Mouse (Mus musculus) forebrain, embryonic 13.5 days (tissue): ENCODE data around the gene Mars. TPM values are rescaled to one million over a fixed set of nuclear protein-coding genes. Genes with fewer than 3 reads are reported as not detected.

Experiments used
- ATAC-seq: fragments of 200-750 bp; cut with Nextera tagmentation; 2 replicates; pipeline ENCODE4 v1.8.0; 2017
- H3K27ac ChIP-seq: fragments of 300-500 bp; sonication (generic); 2 replicates; pipeline ENCODE4 v1.5.1; 2015; ENCODE audit warnings: inconsistent platforms, mild to moderate bottlenecking, moderate library complexity
- H3K27me3 ChIP-seq: fragments of 300-500 bp; sonication (generic); 2 replicates; pipeline ENCODE4 v1.6.1; 2015; ENCODE audit warnings: mild to moderate bottlenecking, inconsistent platforms
- H3K36me3 ChIP-seq: fragments of 300-500 bp; sonication (generic); 2 replicates; pipeline ENCODE4 v1.6.1; 2015; ENCODE audit warnings: mild to moderate bottlenecking, inconsistent platforms; ENCODE audit not compliant: poor library complexity, severe bottlenecking
- H3K4me1 ChIP-seq: fragments of 300-500 bp; sonication (generic); 2 replicates; pipeline ENCODE4 v1.6.1; 2015; ENCODE audit warnings: inconsistent platforms
- H3K4me2 ChIP-seq: fragments of 300-500 bp; sonication (generic); 2 replicates; pipeline ENCODE4 v1.6.1; 2015; ENCODE audit warnings: inconsistent platforms, mild to moderate bottlenecking, moderate library complexity
- H3K4me3 ChIP-seq: fragments of 300-500 bp; sonication (generic); 2 replicates; pipeline ENCODE4 v1.5.1; 2015; ENCODE audit warnings: mild to moderate bottlenecking, inconsistent platforms
- H3K9ac ChIP-seq: fragments of 300-500 bp; sonication (generic); 2 replicates; pipeline ENCODE4 v1.6.1; 2015; ENCODE audit warnings: mild to moderate bottlenecking, inconsistent platforms
- H3K9me3 ChIP-seq: fragments of 300-500 bp; sonication (generic); replicated peaks from 2 replicates; pipeline ENCODE4 v1.6.1; 2016; ENCODE audit warnings: inconsistent platforms
- WGBS: fragments of 180-500 bp; shearing (Covaris S2); methylation state at CpG from one replicate; pipeline ENCODE4 v1.1.7; 2015; 5-methylcytosine and 5-hydroxymethylcytosine counted together
- polyA plus RNA-seq: library from polyadenylated mRNA; unstranded; fragments of >200 nt; fragmentation: Nextera tagmentation; extraction: Ambion mirVana; gene quantifications from 2 replicates; pipeline ENCODE4 v1.2.1, GENCODE M21; 2015

Mars gene
- polyA plus RNA-seq, 1 experiment from 2014 or later, result 138 TPM

DNA sequence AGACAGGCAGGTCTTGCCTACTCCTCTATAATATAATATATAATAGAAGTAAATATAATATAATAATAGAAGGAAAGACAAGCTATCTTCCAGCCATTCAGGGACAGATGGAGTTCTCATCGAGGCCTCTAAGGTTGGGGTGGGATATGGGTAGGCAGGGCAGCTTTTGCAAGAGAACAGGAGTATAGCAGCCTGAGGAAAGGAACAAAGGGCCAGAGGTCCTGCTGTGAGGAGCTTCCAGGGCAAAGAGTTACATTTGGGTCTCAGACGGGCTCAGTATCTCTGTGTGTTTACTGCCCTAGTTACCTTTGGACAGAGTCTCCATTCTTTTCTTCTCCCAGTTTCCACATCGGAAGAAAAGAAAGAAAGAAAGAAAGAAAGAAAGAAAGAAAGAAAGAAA, 48.0 kb downstream of the Mars start:
- Histone ChIP-seq H3K27ac (no peak overlapping the region), H3K4me2 (peak overlapping the region; percentile 81)
- ATAC-seq, result no peak

DNA sequence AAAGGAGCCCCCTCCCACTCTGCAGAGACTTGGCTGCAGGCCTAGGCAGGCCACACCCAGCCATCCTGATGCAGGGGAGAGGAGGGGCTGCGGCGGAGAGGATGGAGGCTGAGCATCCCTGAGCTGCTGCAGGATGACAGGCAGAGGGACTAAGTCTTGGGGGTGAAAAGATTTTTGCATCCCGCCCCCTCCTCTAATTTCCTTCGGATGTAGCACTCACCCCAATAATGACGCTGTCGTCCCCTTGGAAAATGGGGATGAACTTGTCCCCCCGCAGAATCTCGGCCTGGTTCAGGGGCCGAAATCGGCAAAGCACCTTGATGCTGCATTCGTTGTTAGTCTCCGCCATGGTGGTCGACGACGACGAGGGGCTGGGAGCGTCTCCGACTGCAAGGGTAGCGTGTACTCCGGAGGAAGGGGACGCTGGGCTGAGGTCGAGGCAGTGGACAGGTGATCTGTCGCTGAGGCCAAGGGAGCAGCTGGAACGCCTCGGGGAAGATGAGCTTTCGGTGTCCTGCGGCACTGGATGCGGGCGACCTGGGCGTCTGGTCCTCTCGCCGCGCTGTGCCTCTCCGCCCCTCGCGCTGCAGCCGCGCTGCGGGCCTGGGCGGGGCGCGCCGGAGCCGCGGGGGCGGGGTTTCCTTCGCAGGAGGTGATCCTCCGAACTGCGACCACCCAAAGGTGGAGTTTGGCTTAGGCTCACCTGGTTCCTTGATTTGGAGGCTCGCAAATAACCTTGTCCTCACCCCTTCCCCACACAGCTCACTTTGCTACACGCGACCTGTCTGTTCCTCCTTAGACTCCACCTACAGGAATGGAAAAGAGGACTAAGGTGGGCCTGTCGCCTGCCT, 48.8 kb downstream of the Mars start, which contains the start of gene Kif5a:
Gene Kif5a (minus strand): TSS at position 801 of the 851 bp plus-strand sequence.
- ATAC-seq, result peak; percentile 46
- Histone ChIP-seq H3K9ac (peak within 1 kb of the TSS; percentile 84), H3K4me3 (peak within 1 kb of the TSS; percentile 66), H3K36me3 (peaks cover 3% of the 10 kb centered on the region; the same call in 1 of the 2 replicates), H3K9me3 (no peaks in the 10 kb centered on the region), H3K27ac (peak within 1 kb of the TSS; percentile 85), H3K4me2 (peak within 1 kb of the TSS; percentile 81), H3K27me3 (0 out of 2 replicates have a peak, but pooled peaks cover 8% of the 10 kb centered on the region), H3K4me1 (peaks cover 51% of the 10 kb centered on the region)
- WGBS, result under 1% methylated on average over 47 of the region's 53 CpGs

More for the DNA sequence above, 48.0 kb downstream of the Mars start:
- WGBS, result 31% methylated on average over 3 of the region's 3 CpGs
- peaks cover 6% of the 10 kb centered on the region for H3K36me3 ChIP-seq
- H3K4me1 ChIP-seq, result peaks cover 54% of the 10 kb centered on the region
- no peak overlapping the region for H3K9ac ChIP-seq
- 0 out of 2 replicates have a peak, but pooled peaks cover 8% of the 10 kb centered on the region for H3K27me3 ChIP-seq
- H3K9me3 ChIP-seq, result no peaks in the 10 kb centered on the region
- H3K4me3 ChIP-seq, result peak overlapping the region; percentile 66; the same call in 1 of the 2 replicates

DNA sequence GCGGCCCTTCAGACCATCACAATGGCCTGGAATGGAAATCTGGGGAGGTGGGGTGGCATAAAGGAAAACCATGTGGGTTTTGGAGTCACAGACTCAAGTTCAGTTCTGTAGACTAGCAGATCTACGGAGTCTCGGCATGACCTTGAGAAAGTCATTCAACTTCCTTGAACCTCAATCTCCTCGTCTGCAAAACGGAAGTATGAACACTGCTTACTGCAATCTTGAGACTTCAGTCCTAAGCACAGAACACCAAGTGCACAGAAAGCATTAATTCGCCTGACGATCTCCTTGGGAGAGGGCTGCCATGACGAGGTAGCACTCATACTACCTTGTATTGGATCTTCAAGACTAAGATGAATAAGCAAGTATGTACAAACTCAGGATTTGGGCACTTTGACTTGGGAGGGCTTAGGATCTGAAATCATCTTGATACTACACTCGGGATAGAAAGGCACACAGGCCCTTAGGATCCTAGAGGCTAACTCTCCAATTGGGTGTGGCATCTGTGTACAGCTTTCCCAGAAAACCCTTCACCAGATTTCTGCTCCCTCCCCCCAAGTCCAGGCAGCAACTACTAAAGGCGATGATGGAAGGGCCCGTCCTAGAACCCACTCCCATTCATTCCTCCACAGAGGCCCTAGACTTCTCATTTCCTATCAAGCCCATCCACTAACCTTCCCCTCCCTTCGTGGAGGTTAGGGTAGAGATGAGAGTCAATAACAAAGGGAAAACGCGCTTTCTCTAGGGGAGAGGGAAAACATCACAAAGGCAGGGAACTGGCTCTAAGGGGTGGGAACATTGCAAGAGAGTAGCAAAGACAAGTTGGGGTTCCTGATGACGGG, 49.7 kb downstream of the Mars start:
- H3K4me3 ChIP-seq, result peak overlapping the region; percentile 66
- H3K27ac ChIP-seq, result peak overlapping the region; percentile 85
- H3K36me3 ChIP-seq, result peaks cover 9% of the 10 kb centered on the region; the same call in 1 of the 2 replicates
- no peak for ATAC-seq
- 60% methylated on average over 15 of the region's 15 CpGs for WGBS
- H3K27me3 ChIP-seq, result 0 out of 2 replicates have a peak, but pooled peaks cover 8% of the 10 kb centered on the region
- no peaks in the 10 kb centered on the region for H3K9me3 ChIP-seq
- H3K4me1 ChIP-seq, result peaks cover 42% of the 10 kb centered on the region
- H3K4me2 ChIP-seq, result peak overlapping the region; percentile 81
- peak overlapping the region; percentile 84 for H3K9ac ChIP-seq

DNA sequence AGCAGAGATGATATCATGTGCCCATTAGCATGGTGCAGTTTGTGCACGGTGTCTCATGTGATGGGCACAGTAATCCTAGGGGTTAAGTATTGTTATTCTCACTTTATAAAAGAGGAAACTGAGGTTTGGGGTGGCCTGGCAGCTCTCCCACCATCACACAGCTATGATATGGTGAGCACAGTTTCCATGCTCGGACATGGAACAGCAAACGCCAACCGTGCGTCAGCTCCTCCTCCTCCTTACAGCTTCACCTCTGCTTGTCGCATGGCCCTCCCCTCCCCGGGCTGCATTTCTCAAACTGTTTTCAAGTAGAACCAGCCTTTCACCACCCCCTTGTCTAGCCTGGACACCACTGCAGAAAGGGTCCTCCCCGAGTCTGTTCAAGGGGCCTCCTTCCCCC, 53.1 kb downstream of the Mars start:
- peaks cover 9% of the 10 kb centered on the region; the same call in 1 of the 2 replicates for H3K36me3 ChIP-seq
- no peak for ATAC-seq
- H3K27me3 ChIP-seq, result no peaks in the 10 kb centered on the region
- H3K4me3 ChIP-seq, result no peak overlapping the region
- H3K4me1 ChIP-seq, result peaks cover 40% of the 10 kb centered on the region
- no peak overlapping the region for H3K27ac ChIP-seq
- no peak overlapping the region for H3K9ac ChIP-seq
- WGBS, result 85% methylated on average over 8 of the region's 8 CpGs
- no peaks in the 10 kb centered on the region for H3K9me3 ChIP-seq
- H3K4me2 ChIP-seq, result peak overlapping the region; percentile 81

DNA sequence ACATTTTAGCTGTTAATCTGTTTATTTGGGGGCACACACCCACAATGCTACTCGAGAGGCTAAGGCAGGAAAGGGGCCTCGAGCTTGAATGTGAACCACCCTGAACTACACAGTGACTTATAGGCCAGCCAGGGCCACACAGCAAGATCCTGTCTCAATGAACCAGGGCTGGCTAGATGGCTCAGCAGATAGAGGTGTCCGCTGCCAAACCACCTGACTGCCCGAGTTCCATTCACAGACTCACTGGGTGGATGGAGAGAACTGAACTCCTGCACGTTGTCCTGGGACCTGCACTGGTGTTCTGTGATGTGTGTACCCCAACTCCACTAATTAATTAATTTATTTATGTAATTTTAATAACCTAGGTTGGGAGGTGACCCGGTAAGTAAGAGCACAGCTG, 53.8 kb downstream of the Mars start:
- Histone ChIP-seq H3K9ac (no peak overlapping the region), H3K36me3 (peaks cover 9% of the 10 kb centered on the region; the same call in 1 of the 2 replicates), H3K4me1 (peaks cover 40% of the 10 kb centered on the region), H3K4me2 (no peak overlapping the region), H3K27me3 (no peaks in the 10 kb centered on the region), H3K9me3 (no peaks in the 10 kb centered on the region), H3K4me3 (no peak overlapping the region), H3K27ac (no peak overlapping the region)
- ATAC-seq, result no peak
- 88% methylated on average over 6 of the region's 6 CpGs for WGBS

DNA sequence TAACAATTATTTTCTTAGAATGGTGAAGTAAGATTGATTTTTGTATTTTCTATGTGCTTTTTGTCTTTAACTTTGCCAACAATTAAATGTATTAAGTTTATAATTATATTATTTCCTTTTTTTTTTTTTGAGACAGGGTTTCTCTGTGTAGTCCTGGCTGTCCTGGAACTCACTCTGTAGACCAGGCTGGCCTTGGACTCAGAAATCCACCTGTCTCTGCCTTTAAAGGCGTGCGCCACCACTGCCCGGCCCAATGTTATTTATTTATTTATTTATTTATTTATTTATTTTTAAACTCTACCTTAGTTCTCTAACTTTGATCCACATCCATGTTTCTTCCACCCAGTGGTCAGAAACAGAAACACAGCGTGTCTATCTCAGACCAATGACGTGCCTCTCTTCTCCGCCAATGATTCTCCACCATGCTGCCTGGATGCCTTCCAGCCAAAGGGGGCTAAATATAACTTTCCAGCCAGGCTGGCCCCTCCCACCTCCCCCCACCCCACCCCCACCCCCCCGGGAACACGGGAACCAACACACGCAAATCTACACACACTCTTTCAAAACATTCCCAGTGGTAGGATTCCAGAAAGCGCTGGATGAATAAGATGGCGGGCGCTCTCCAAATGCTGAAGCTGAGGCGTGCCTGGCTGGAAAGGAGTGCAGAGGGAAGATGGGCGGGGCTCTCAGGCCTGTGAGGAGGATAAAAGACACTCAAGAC, 55.8 kb downstream of the Mars start:
- Histone ChIP-seq H3K27me3 (no peaks in the 10 kb centered on the region), H3K4me2 (peak overlapping the region; percentile 34), H3K36me3 (peaks cover 9% of the 10 kb centered on the region; the same call in 1 of the 2 replicates), H3K4me1 (peaks cover 26% of the 10 kb centered on the region), H3K27ac (no peak overlapping the region), H3K9me3 (no peaks in the 10 kb centered on the region), H3K9ac (no peak overlapping the region), H3K4me3 (0 out of 2 replicates have a peak overlapping the region, but pooled peaks have one; percentile 6)
- 22% methylated on average over 14 of the region's 14 CpGs for WGBS
- peak; percentile 63 for ATAC-seq

DNA sequence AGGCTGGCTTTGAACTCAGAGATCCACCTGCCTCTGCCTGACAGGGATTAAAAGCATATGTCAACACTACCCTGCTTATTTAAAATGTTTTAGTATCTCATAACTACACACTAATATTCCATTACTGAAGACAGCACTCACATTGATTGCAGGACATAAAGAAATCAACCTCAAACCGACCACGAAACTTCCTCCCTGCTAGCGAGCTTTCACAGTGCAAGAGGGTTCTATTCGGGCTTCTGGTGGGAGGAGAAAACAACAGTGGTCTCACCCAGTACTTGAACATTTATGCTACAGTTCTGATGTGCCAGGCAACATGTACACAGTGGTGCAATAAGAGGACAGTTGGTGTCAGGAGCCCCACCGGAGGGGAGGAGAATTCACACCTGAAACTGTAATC, 60.8 kb downstream of the Mars start:
- H3K36me3 ChIP-seq, result peaks cover 27% of the 10 kb centered on the region
- no peak overlapping the region for H3K4me3 ChIP-seq
- no peak for ATAC-seq
- 89% methylated on average over 5 of the region's 5 CpGs for WGBS
- no peak overlapping the region for H3K27ac ChIP-seq
- H3K9me3 ChIP-seq, result no peaks in the 10 kb centered on the region
- H3K9ac ChIP-seq, result no peak overlapping the region
- H3K4me1 ChIP-seq, result no peaks in the 10 kb centered on the region
- no peak overlapping the region for H3K4me2 ChIP-seq
- H3K27me3 ChIP-seq, result no peaks in the 10 kb centered on the region

Other genes starting within 250 kb of the Mars start
- gene Cdk4, start 248.3 kb downstream of the Mars start, polyA plus RNA-seq, result 2,414 and 2,431 TPM in 2 replicates
- 133 and 141 TPM in 2 replicates for gene Tspan31, start 241.5 kb downstream of the Mars start, polyA plus RNA-seq
- 1.5 and 1.7 TPM in 2 replicates for gene Agap2, start 236.5 kb downstream of the Mars start, polyA plus RNA-seq
- gene Os9, start 190.7 kb downstream of the Mars start, polyA plus RNA-seq, result 94.8 and 101 TPM in 2 replicates
- gene B4galnt1, start 146.6 kb downstream of the Mars start, polyA plus RNA-seq, result 15.7 and 16.7 TPM in 2 replicates
- gene Slc26a10, start 131.1 kb downstream of the Mars start, polyA plus RNA-seq, result 0.93 and 1.1 TPM in 2 replicates
- gene Arhgef25, start 121.7 kb downstream of the Mars start, polyA plus RNA-seq, result 24.3 and 25.8 TPM in 2 replicates
- 150 and 155 TPM in 2 replicates for gene Dtx3, start 116.1 kb downstream of the Mars start, polyA plus RNA-seq
- gene Pip4k2c, start 100.2 kb downstream of the Mars start, polyA plus RNA-seq, result 18.8 and 19.5 TPM in 2 replicates
- 45.4 and 47.6 TPM in 2 replicates for gene Kif5a, start 48.4 kb downstream of the Mars start, polyA plus RNA-seq
- gene Dctn2, start 45.4 kb downstream of the Mars start, polyA plus RNA-seq, result 262 and 282 TPM in 2 replicates
- gene Mbd6, start 22.8 kb downstream of the Mars start, polyA plus RNA-seq, result 13.6 and 16.7 TPM in 2 replicates
- 0.39 and 0.72 TPM in 2 replicates for gene Arhgap9, start 10.2 kb upstream of the Mars start, polyA plus RNA-seq
- 1.1 and 2.1 TPM in 2 replicates for gene Gli1, start 30.2 kb upstream of the Mars start, polyA plus RNA-seq
- 0.03 and 0.06 TPM in 2 replicates for gene Inhbe, start 42.6 kb upstream of the Mars start, polyA plus RNA-seq
- gene Inhbc, start 58.6 kb upstream of the Mars start, polyA plus RNA-seq, result not detected in 2 replicates
- 35.7 and 39.3 TPM in 2 replicates for gene R3hdm2, start 68.5 kb upstream of the Mars start, polyA plus RNA-seq
- gene Stac3, start 189.9 kb upstream of the Mars start, polyA plus RNA-seq, result 1.0 and 1.1 TPM in 2 replicates
- 11.9 and 12.8 TPM in 2 replicates for gene Ndufa4l2, start 203.2 kb upstream of the Mars start, polyA plus RNA-seq
- 89.6 and 91.5 TPM in 2 replicates for gene Shmt2, start 210.7 kb upstream of the Mars start, polyA plus RNA-seq
- gene Nxph4, start 222.8 kb upstream of the Mars start, polyA plus RNA-seq, result 36.8 and 50.7 TPM in 2 replicates